Mouse (Mus musculus): ENCODE measurements around the gene Dctd.
A peak's percentile ranks its signal among the peaks of the same experiment; 100 is the strongest.
"Not testable (repeated sequence)": the region's sequence is repeated elsewhere in the genome, so short reads cannot be mapped to it uniquely, and the experiment has no call there.

Dctd gene

DNA sequence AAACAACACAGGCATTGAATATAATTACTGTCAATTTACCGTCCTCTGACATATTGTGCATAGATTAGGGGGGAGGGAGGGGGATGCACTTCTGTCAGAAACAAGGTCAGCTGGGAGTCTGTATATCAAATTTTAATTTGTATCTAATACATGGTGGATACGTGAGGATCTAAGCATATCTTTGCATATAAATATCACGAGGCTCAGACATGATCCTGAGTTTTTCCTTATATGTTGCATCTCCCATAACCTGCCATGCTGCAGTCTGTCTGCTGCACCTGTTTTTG lies 38.7 kb downstream of the Dctd start:
- ATAC-seq (ENCODE audit: insufficient number of reproducible peaks, low FRiP score, low TSS enrichment) = no peak

DNA sequence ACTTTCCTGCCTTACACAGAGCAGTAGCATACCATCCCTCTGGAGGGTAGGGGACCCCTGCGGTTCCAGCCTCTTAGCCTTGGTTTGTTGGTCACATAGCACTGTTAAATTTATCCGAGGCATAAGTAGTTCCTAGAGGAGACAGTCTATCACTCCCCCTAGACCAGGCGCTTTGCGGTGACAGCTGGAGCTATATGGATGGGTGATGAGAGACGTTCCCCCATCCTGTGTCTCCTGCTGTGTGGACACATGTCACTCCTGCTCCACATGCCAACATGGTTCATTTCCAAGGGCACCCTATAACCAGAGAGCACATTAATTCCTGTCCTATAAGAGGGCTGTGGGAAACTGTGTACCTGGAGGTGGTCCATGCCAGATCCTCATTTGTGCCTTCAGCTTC lies 42.1 kb downstream of the Dctd start:
- ATAC-seq (ENCODE audit: insufficient number of reproducible peaks, low FRiP score, low TSS enrichment) = no peak

DNA sequence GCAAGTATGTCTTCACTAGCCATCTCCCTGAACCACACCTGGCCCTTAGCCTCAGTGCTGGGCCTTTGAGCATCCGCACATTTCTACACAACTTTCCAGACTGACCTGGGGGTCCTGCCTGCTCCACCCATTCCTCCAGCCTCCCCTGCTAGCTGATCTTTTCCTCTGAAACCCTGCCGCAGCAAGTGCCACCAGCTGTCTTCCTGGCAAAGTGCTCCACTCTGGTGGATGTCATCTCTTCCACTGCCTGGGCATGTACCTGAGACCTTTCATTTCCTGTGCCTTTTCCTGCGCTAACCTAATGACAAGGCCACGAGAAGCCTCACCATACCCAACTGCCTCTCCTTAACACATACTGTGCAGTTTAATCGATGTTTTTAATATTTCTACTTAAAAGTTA lies 46.9 kb downstream of the Dctd start:
- ATAC-seq (ENCODE audit: insufficient number of reproducible peaks, low FRiP score, low TSS enrichment) = no peak

DNA sequence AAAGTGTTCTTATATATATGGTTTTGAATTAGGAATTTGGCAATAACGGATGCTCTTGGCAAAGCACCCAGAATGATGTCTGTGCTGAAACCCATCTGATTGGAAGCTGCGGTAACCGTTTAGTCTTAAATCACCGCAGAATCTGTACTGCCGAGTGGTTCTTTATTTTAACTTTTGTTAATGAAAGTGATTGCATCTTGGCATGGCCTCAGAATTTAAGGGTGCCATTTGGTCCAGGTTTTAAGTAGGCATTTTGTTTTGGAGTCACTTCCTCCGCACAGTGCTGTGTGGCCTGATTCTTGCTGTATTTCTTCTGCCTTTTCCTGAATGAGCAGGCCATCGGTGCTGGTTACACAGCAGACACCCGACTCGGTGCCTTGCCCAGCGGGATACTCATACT lies 47.6 kb downstream of the Dctd start:
- ATAC-seq (ENCODE audit: insufficient number of reproducible peaks, low FRiP score, low TSS enrichment) = no peak

DNA sequence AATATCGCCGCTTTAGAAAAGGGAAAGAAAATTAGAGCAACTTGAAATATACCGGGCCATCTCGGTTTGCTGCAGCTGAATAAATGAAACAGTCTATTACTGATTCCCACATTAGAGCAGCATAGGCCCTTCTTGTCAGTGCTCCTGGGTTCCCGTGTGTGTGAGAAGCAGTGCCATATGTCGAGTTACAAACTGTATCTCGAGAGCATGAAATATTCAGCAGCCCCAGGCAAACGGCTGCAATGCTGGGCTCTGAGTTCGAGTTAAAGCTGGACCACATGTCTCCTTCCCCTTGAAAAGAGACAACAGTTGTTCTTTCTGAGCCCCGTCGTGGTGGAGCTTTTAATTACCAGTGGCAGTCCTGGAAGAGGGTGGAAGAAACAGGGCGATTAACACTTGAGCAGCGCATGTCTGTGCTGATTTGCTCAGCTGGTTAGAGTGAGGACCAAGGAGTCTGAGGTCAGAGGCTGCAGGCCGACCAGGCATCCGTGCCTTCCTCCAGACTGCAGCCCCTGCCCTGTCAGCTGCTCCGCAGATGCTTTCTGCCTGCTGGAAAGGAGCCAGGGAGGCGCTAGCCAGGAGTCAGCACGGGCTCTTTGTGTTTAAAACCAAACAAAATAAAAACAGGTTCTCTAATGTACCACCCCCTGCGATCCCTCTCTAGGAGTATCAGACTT lies 53.3 kb downstream of the Dctd start:
- ATAC-seq (ENCODE audit: insufficient number of reproducible peaks, low FRiP score, low TSS enrichment) = no peak

DNA sequence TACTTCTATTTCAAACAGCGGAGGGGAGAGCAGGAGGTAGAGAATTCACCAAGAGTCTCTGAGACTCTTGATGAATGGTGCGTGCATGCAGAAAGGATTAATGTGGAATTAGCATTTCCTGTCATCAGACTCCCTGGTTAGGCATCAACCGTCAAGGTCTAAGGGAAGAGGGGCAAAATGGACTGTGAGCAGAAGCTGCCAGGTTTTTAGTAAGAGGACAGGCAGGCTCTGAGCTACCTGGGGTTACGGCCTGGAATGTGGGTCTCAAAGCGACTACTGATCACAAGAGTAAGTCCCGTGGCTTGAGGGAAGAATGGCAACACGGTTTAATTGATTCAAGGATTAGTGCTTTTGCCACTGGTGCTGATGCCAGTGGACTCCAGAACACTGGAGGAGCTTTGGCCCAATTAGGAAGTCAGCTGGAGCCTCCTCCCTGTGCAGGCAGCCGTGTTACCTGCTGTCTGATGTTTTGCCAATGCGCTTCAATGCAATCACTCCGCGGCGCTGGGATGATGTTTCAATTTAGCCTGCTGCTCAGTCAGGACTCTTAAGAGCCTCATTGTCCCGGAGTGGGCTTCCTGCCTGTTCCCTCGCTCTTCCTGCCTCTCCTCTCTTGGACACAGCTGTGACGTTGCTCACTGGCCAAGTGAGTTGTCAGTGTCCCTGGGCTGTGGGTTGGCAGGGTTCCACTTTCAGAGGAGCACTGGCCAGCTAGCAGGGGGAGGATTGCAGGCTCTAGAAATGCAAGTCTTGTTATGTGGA lies 54.6 kb downstream of the Dctd start:
- ATAC-seq (ENCODE audit: insufficient number of reproducible peaks, low FRiP score, low TSS enrichment) = peak; percentile 63

DNA sequence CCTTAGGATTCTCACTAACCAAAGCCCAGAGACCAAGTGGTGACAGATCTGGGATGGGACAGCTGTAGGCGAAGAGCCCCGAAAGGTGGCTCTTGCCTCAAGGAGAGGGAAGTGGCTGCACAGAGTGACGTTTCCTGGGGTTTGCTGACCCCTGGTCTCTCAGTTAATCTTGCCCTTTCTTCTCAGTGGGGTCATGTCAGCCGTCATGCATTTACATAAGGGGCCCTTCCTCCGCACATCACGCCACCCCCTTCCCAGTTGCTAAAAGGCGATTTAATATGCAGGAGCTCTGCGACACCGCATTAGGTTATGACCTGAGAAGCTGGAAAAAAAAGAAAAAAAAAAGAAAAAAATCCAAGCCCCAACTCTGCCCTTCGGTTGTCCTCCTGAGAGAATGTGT lies 58.8 kb downstream of the Dctd start:
- ATAC-seq (ENCODE audit: insufficient number of reproducible peaks, low FRiP score, low TSS enrichment) = no peak

DNA sequence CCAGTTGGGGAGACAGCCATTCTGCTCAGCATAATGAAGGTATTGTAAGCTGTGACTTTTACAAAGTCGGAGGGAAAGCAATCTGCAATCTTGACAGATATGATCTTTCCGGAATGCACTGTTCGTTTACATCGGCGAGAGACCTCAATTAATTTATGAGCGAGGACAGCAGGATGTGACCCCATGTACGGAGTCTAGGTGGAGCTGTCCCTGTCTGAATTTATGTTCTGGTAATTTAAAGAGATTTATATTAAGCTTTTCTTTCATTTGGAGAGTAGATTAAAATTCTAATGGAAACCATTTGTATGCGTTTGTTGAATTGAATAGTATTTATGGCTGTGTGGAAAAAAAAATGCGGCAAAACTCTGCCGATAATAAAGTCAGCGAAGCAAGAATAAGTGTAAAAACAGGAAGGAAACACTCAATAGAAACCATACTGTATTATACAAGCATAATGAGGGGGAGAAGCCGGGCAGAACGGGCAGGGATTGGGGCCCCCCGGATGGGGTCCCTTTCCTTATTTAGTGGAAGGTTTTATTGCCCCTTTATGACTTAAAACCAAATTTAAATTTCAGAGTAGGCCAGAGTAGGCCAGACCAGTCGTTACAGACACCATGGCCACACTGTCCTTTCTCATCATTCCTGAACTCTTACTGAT lies 59.8 kb downstream of the Dctd start:
- no peak for ATAC-seq (ENCODE audit: insufficient number of reproducible peaks, low FRiP score, low TSS enrichment)

DNA sequence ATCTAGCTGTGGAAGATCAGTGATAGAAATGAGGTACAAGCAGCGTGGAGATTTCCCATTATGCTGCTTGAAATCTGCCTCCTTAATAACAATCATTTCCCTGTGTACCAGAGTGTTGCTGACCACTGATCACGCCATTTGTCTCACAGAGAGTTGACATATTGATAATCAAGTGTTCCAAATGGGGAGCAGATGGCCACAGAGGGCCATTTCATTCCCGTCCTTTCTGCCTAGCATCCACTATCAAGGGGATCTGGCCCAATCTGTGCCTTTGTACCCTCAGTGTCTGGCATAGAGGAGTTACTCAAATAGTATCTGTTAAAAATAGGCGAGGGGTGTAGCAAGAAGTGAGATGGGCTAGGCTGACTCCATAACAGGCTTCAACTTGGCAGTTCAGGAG lies 78.5 kb downstream of the Dctd start:
- no peak for ATAC-seq (ENCODE audit: insufficient number of reproducible peaks, low FRiP score, low TSS enrichment)

DNA sequence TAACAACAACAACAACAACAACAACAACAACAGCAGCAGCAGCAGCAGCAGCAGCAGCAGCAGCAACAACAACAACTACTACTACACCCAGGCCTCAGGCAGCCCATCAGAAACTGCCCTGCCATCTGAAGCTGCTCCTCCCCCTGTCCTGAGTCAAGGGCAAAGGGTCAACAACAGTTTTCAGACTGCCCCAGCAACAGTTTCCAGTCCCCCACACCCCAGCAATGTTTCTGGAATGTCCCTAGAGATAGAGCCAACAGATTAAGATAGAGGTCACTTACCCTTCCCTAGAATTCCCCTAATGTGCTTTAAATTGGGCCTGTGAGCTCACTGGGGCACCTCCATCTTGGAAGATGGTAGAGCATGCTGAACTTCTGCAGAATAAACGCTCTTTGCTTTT lies 79.0 kb downstream of the Dctd start:
- ATAC-seq (ENCODE audit: insufficient number of reproducible peaks, low FRiP score, low TSS enrichment) = no peak

DNA sequence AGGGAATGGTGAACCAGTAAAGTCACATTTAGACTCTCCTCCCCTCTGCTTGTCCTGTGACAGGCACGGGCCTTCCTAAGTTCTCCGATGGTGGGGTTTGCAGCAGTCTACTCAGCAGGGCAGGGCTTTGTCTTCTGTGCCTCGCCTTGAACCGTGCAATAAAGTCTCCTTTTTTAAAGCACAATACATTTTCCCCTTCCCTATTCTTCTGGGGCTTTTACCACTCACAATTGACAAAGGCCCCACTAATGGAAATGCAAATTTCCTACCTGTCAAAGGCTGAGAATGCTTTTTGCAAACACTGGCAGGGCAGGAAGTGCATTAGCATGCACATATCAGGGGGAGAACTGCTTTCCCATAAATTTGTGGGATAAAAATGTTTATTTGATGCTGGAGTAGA lies 80.1 kb downstream of the Dctd start:
- ATAC-seq (ENCODE audit: insufficient number of reproducible peaks, low FRiP score, low TSS enrichment) = no peak

DNA sequence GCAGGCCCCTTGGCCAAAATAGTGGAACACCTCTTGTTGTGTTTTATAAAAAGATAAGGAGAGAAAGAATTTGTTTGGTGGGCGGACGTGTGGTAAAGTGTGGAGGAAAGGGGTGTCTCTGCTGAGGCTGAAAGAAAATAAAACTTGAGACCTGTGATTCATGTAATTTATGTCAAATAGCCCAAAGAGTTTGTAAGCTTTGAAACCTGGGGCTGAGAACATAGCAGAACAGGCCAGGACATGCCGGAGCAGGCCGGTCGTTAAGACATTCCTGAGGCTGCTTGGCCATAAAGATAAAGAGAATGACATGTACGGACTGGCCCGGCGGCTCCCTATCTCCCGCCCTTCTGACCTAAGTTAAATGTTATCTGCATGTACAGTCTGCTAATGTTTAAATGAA lies 81.3 kb downstream of the Dctd start:
- ATAC-seq (ENCODE audit: insufficient number of reproducible peaks, low FRiP score, low TSS enrichment) = not testable (repeated sequence)

DNA sequence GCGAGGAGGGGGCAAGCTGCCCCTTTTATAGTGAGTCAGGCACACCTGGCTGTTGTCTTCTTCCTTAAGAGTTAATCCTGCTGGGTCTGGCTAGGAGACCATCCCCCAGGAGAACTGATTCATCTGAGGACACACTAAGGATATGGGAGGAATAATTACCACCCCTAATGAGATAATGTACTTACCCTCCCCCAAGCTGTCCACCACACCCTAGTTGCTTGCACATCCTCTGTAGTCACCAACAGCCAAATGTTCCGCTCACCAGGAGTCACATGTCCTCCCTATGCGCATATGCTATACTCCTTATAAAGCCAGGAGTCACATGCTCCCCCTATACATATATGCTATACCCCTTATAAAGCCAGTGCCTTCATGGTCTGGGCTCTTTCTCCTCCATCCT lies 82.1 kb downstream of the Dctd start:
- ATAC-seq (ENCODE audit: insufficient number of reproducible peaks, low FRiP score, low TSS enrichment) = no peak

DNA sequence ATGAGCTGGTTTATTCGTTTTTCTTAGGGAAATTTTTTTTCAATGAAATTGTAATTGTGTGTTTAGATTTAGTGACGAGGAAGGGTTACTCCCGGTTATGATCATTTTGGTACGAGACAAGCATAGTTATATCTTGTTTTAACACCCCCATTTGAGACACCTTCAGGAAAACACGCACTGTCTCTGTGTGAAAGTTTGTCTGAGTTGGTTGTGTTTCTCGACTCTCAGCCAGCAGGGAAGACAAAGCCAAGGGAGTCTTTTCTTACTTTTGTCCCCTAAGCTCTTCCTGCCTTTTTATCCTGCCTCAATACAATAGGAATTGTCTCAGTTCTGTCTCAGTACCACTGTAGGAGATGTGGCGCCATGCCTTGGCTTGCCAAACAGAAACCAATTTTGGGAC lies 84.9 kb downstream of the Dctd start:
- no peak for ATAC-seq (ENCODE audit: insufficient number of reproducible peaks, low FRiP score, low TSS enrichment)

DNA sequence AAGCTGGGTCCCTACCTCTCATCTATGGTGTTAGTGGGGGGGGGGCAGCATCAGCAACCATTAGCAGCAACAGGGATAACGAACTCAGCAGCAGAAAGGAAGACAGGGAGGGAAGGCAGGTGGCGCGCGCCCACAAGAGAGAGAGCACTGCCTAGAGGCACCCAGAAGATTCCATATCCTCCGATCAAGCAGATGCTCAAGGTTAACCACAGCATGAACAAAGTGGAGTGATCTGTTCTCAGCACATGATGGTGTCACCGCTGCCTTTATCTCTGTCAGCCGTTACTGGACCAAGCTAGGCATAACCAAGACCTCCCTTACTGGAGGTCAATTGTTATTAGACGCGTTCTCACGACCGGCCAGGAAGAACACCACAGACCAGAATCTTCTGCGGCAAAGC lies 89.7 kb downstream of the Dctd start:
- no peak for ATAC-seq (ENCODE audit: insufficient number of reproducible peaks, low FRiP score, low TSS enrichment)

DNA sequence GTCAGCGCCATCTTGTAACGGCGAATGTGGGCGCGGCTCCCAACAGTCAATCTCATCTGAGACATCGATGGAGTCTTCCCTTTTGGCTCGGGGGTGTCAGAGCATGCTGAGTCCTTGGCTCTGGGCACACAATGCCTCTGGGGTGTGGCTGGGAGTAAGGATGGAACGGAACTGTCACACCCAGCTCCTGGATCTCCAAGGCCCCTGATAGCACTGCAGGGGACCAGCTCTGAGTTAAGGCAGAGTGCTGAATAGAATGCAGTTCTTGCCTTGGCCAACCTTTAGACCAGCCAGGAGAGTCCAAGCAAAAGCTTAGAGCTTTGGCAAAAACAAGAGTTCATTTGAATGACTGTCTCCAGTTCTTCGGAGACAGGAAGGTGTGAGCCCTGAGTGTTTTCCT lies 97.1 kb downstream of the Dctd start:
- ATAC-seq (ENCODE audit: insufficient number of reproducible peaks, low FRiP score, low TSS enrichment) = no peak

DNA sequence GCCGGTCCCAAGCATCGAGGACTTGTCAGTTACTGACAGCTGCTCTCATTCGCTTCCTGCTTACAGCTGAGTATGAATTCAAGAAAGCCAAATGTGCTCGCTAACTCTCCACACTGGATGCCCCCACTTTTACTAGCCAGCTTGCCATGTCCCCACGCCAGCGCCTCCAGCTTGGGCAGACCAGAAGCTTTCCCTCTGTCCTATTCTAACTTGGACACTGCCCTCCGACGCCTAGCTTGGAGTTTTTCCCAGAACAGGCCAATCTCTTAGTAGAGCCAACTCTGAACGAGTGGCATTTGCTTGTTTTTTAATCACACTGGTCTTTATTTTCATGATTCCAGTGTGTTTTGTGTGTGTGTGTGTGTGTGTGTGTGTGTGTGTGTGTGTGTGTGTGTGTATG lies 100.3 kb downstream of the Dctd start:
- ATAC-seq (ENCODE audit: insufficient number of reproducible peaks, low FRiP score, low TSS enrichment) = no peak

DNA sequence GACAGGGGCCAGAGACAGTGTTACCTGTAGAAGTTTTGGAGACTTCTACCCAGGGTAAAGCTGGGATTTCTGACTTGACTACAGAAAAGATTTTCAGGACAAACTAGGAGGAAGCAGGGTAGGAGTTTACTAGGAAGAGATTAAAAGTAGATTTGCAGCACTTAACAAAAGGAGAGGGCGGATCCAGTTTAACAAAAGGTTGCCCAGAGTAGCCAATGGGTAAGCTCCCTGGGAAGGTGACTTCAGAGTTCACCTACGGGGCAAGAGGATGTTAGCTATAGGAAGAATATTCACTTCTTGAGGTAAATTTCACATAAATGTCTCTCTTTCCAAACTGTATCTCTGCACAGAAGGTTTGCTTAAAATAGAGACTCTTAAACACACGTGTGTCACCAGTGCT lies 103.7 kb downstream of the Dctd start:
- no peak for ATAC-seq (ENCODE audit: insufficient number of reproducible peaks, low FRiP score, low TSS enrichment)

All from cerebellum, adult (tissue).